Mouse (Mus musculus): ENCODE measurements around the gene Olfr894.

- TF ChIP-seq CTCF (IDR thresholded peaks at IDR 0.05; ENCODE audit: low read depth, low read length) = no peak
- no peak for TF ChIP-seq POLR2A (IDR thresholded peaks at IDR 0.05; ENCODE audit: extremely low read depth, insufficient read depth, low read length)
These were observed 49.7 kb downstream of the Olfr894 start, which contains the start of gene Olfr895 for GRCm38 (mm10) chr9:38267551-38267950.

Data from liver, adult 2 months (tissue).